ENCODE assay signal across 8 mouse cellular contexts in genomic region chr5:115491771-115492322, GRCm38 (mm10). TPM values are rescaled to one million over a fixed set of nuclear protein-coding genes. Genes with fewer than 3 reads are reported as not detected.
DNase-seq lines count a peak whose midpoint lies in the region; ATAC-seq and TF ChIP-seq lines count a peak whose summit lies in the region.

No protein-coding gene starts in this region.

- no peaks in the 10 kb centered on the region for H3K36me3 ChIP-seq in ES-E14 (ENCODE audit: control insufficient read depth, insufficient read depth, low read length, poor library complexity, severe bottlenecking)
- H3K36me3 ChIP-seq in forebrain, embryonic 14.5 days (ENCODE audit: control insufficient read depth, insufficient read depth, low read length) = no peaks in the 10 kb centered on the region
- no peaks in the 10 kb centered on the region for H3K36me3 ChIP-seq in limb, embryonic 14.5 days (ENCODE audit: control insufficient read depth, insufficient read depth, low read length)
- H3K36me3 ChIP-seq in midbrain, embryonic 14.5 days (ENCODE audit: control insufficient read depth, insufficient read depth, low read length) = no peaks in the 10 kb centered on the region

- peak overlapping the region; percentile 47 to 49 for H3K4me3 ChIP-seq in ES-E14 (ENCODE audit: insufficient read depth in 1 of 2, low read depth in 1 of 2, low read length in 2 of 2, poor library complexity in 1 of 2, severe bottlenecking in 1 of 2)
- H3K4me3 ChIP-seq in forebrain, embryonic 14.5 days (ENCODE audit: low read depth, low read length) = peak overlapping the region; percentile 7; the same call in 1 of the 2 replicates
- H3K4me3 ChIP-seq in limb, embryonic 14.5 days (replicated peaks; ENCODE audit: low read length) = peak overlapping the region; percentile 23
- H3K4me3 ChIP-seq in midbrain, embryonic 14.5 days (replicated peaks; ENCODE audit: low read depth, low read length) = peak overlapping the region; percentile 10

- peak overlapping the region; percentile 40 for H3K4me2 ChIP-seq in forebrain, embryonic 14.5 days (ENCODE audit: low read length)
- peak overlapping the region; percentile 56 for H3K4me2 ChIP-seq in limb, embryonic 14.5 days (replicated peaks; ENCODE audit: low read depth, low read length, severe bottlenecking)
- H3K4me2 ChIP-seq in midbrain, embryonic 14.5 days (ENCODE audit: low read length) = peak overlapping the region; percentile 53

- in situ Hi-C loops in ES-E14 (cut with MboI; ENCODE audit: low sequenced_read_pairs in 2 of 2, unreplicated experiment in 2 of 2) = no loop called here

- no peak for DNase-seq in ES-E14 (ENCODE audit: low read depth, low spot score)
- peak; percentile 68 for DNase-seq in adrenal gland, postnatal 25 days
- no peak for DNase-seq in forebrain, embryonic 14.5 days (ENCODE audit: low spot score)
- peak; percentile 71 for DNase-seq in limb, embryonic 14.5 days (ENCODE audit: low spot score)
- no peak for DNase-seq in midbrain, embryonic 14.5 days
- peak; percentile 33 for DNase-seq in thymus, postnatal 0 days (ENCODE audit: low spot score)
- no peak for DNase-seq in right cerebral cortex, postnatal 4 days

- no peak for ATAC-seq in forebrain, embryonic 14.5 days
- ATAC-seq in hematopoietic stem cell, adult 5-6 weeks (replicated peaks in 1 of 2; ENCODE audit: insufficient read depth in 1 of 2, low FRiP score in 2 of 2, low TSS enrichment in 1 of 2, low read depth in 1 of 2, poor library complexity in 2 of 2, severe bottlenecking in 2 of 2) = peak; percentile 5 to 6; a peak in 2 of 4 replicates
- ATAC-seq in limb, embryonic 14.5 days (ENCODE audit: low FRiP score, low read depth) = no peak
- ATAC-seq in midbrain, embryonic 14.5 days (ENCODE audit: low FRiP score, low TSS enrichment) = no peak

- peak overlapping the region; percentile 41 for H3K9ac ChIP-seq in ES-E14 (ENCODE audit: insufficient read depth, low read depth, low read length, poor library complexity, severe bottlenecking)
- H3K9ac ChIP-seq in forebrain, embryonic 14.5 days (ENCODE audit: low read length) = peak overlapping the region; percentile 41
- peak overlapping the region; percentile 36; the same call in 1 of the 2 replicates for H3K9ac ChIP-seq in limb, embryonic 14.5 days (ENCODE audit: low read depth, low read length, severe bottlenecking)
- H3K9ac ChIP-seq in midbrain, embryonic 14.5 days (replicated peaks; ENCODE audit: low read length) = peak overlapping the region; percentile 39

- no peaks in the 10 kb centered on the region for H3K27me3 ChIP-seq in forebrain, embryonic 14.5 days (replicated peaks; ENCODE audit: control insufficient read depth, insufficient read depth, low read length)
- H3K27me3 ChIP-seq in limb, embryonic 14.5 days (ENCODE audit: control insufficient read depth, insufficient read depth, low read length) = no peaks in the 10 kb centered on the region
- no peaks in the 10 kb centered on the region for H3K27me3 ChIP-seq in midbrain, embryonic 14.5 days (ENCODE audit: control insufficient read depth, insufficient read depth, low read length)

- H3K4me1 ChIP-seq in ES-E14 (ENCODE audit: control insufficient read depth in 2 of 2, insufficient read depth in 2 of 2, low read length in 2 of 2, poor library complexity in 1 of 2) = peaks cover 0 to 12% of the 10 kb centered on the region in 2 experiments; a peak in 1 of 4 replicates
- peaks cover 9% of the 10 kb centered on the region for H3K4me1 ChIP-seq in forebrain, embryonic 14.5 days (ENCODE audit: control insufficient read depth, insufficient read depth, low read length)
- peaks cover 22% of the 10 kb centered on the region for H3K4me1 ChIP-seq in limb, embryonic 14.5 days (ENCODE audit: control insufficient read depth, insufficient read depth, low read length)
- peaks cover 12% of the 10 kb centered on the region for H3K4me1 ChIP-seq in midbrain, embryonic 14.5 days (ENCODE audit: control insufficient read depth, insufficient read depth, low read length)

- H3K9me3 ChIP-seq in ES-E14 (ENCODE audit: control insufficient read depth, insufficient read depth, low read depth, low read length) = no peaks in the 10 kb centered on the region
- no peaks in the 10 kb centered on the region for H3K9me3 ChIP-seq in forebrain, embryonic 14.5 days (replicated peaks; ENCODE audit: control insufficient read depth, low read length)
- H3K9me3 ChIP-seq in limb, embryonic 14.5 days (ENCODE audit: control insufficient read depth, low read length) = no peaks in the 10 kb centered on the region
- H3K9me3 ChIP-seq in midbrain, embryonic 14.5 days (ENCODE audit: control insufficient read depth, low read length) = no peaks in the 10 kb centered on the region

- H3K27ac ChIP-seq in ES-E14 (ENCODE audit: insufficient read depth, low read depth, low read length, poor library complexity, severe bottlenecking) = peak overlapping the region; percentile 62
- no peak overlapping the region for H3K27ac ChIP-seq in forebrain, embryonic 14.5 days (ENCODE audit: low read depth, low read length)
- H3K27ac ChIP-seq in limb, embryonic 14.5 days (replicated peaks; ENCODE audit: low read depth, low read length) = peak overlapping the region; percentile 38; the same call in 1 of the 2 replicates
- H3K27ac ChIP-seq in midbrain, embryonic 14.5 days (replicated peaks; ENCODE audit: low read depth, low read length) = no peak overlapping the region

- WGBS in forebrain, embryonic 14.5 days = 4% methylated on average over 28 of the region's 28 CpGs
- 2% methylated on average over 28 of the region's 28 CpGs for WGBS in limb, embryonic 14.5 days
- 5% methylated on average over 28 of the region's 28 CpGs for WGBS in midbrain, embryonic 14.5 days

- TF ChIP-seq POLR2A in limb, embryonic 14.5 days (IDR thresholded peaks at IDR 0.05; ENCODE audit: borderline replicate concordance, extremely low read depth, insufficient read depth, insufficient read length) = no peak

TF ChIP-seq in ES-E14, 5 proteins besides CTCF, POLR2A, EP300 and RAD21:
- no peak for TF ChIP-seq HCFC1 (IDR thresholded peaks at IDR 0.05; ENCODE audit: borderline replicate concordance, insufficient read depth, low read length)
- TF ChIP-seq CHD2 (IDR thresholded peaks at IDR 0.05; ENCODE audit: low read depth, low read length) = no peak
- TF ChIP-seq ZNF384 (IDR thresholded peaks at IDR 0.05; ENCODE audit: low read depth, low read length) = no peak
- no peak for TF ChIP-seq MAFK (IDR thresholded peaks at IDR 0.05; ENCODE audit: insufficient read depth, low read depth, low read length)
- no peak for TF ChIP-seq ZC3H11A (IDR thresholded peaks at IDR 0.05; ENCODE audit: borderline replicate concordance, low read depth, low read length)

RNA-seq across cellular contexts. Expression of gene Sirt4, which starts 7.3 kb away (rescaled TPM):
- 15.3 and 25.7 TPM in 2 replicates for total RNA-seq in ES-E14 (2012; rRNA removed)
- total RNA-seq in adrenal gland, postnatal 25 days (2021) = 25.2 and 38.3 TPM in 2 replicates
- 19.5 and 24.3 TPM in 2 replicates for polyA plus RNA-seq in forebrain, embryonic 14.5 days (2014; fragmentation: Nextera tagmentation; extraction: Ambion mirVana)
- total RNA-seq in hematopoietic stem cell, adult 5-6 weeks (2017) = 6.0 and 10.4 TPM in 2 replicates
- polyA plus RNA-seq in limb, embryonic 14.5 days (2012; rRNA removed) = 69.2 and 82.4 TPM in 2 replicates
- 20.4 and 24.1 TPM in 2 replicates for polyA plus RNA-seq in limb, embryonic 14.5 days (2014; fragmentation: Nextera tagmentation; extraction: Ambion mirVana)
- 23.8 and 25.9 TPM in 2 replicates for polyA plus RNA-seq in midbrain, embryonic 14.5 days (2014; fragmentation: Nextera tagmentation; extraction: Ambion mirVana)
- polyA plus RNA-seq in thymus, postnatal 0 days (2015; fragmentation: Nextera tagmentation; extraction: Ambion mirVana) = 17.0 and 17.3 TPM in 2 replicates

RNA-seq across cellular contexts. Expression of gene Pxn, which starts 14.6 kb away (rescaled TPM):
- 25.5 and 29.4 TPM in 2 replicates for total RNA-seq in ES-E14 (2012; rRNA removed)
- total RNA-seq in adrenal gland, postnatal 25 days (2021) = 38.4 and 45.8 TPM in 2 replicates
- 7.5 and 9.8 TPM in 2 replicates for polyA plus RNA-seq in forebrain, embryonic 14.5 days (2014; fragmentation: Nextera tagmentation; extraction: Ambion mirVana)
- 57.2 and 118 TPM in 2 replicates for total RNA-seq in hematopoietic stem cell, adult 5-6 weeks (2017)
- 119 and 145 TPM in 2 replicates for polyA plus RNA-seq in limb, embryonic 14.5 days (2012; rRNA removed)
- polyA plus RNA-seq in limb, embryonic 14.5 days (2014; fragmentation: Nextera tagmentation; extraction: Ambion mirVana) = 25.0 and 26.3 TPM in 2 replicates
- polyA plus RNA-seq in midbrain, embryonic 14.5 days (2014; fragmentation: Nextera tagmentation; extraction: Ambion mirVana) = 10.9 and 11.3 TPM in 2 replicates
- polyA plus RNA-seq in thymus, postnatal 0 days (2015; fragmentation: Nextera tagmentation; extraction: Ambion mirVana) = 40.2 and 44.8 TPM in 2 replicates

RNA-seq across cellular contexts. Expression of gene Pla2g1b, which starts 25.8 kb away (rescaled TPM):
- total RNA-seq in ES-E14 (2012; rRNA removed) = 31.1 and 36.6 TPM in 2 replicates
- total RNA-seq in adrenal gland, postnatal 25 days (2021) = not detected in 2 replicates
- polyA plus RNA-seq in forebrain, embryonic 14.5 days (2014; fragmentation: Nextera tagmentation; extraction: Ambion mirVana) = not detected in 2 replicates
- not detected in 2 replicates for total RNA-seq in hematopoietic stem cell, adult 5-6 weeks (2017)
- polyA plus RNA-seq in limb, embryonic 14.5 days (2012; rRNA removed) = not detected in 2 replicates
- polyA plus RNA-seq in limb, embryonic 14.5 days (2014; fragmentation: Nextera tagmentation; extraction: Ambion mirVana) = not detected in 2 replicates
- polyA plus RNA-seq in midbrain, embryonic 14.5 days (2014; fragmentation: Nextera tagmentation; extraction: Ambion mirVana) = not detected in 2 replicates
- polyA plus RNA-seq in thymus, postnatal 0 days (2015; fragmentation: Nextera tagmentation; extraction: Ambion mirVana) = 0.99 TPM in 2 replicates

Comparison
In these comparisons a context has a peak if more than half of its experiments do, and no peak if none do; other contexts are left out.
1. DNase-seq: peak in adrenal gland, postnatal 25 days (single experiment), limb, embryonic 14.5 days (single experiment) and thymus, postnatal 0 days (single experiment); none in ES-E14 (single experiment), forebrain, embryonic 14.5 days (single experiment), midbrain, embryonic 14.5 days (single experiment) and right cerebral cortex, postnatal 4 days (single experiment).
2. H3K27ac ChIP-seq: peak in ES-E14 (single experiment) and limb, embryonic 14.5 days (single experiment); none in forebrain, embryonic 14.5 days (single experiment) and midbrain, embryonic 14.5 days (single experiment).
3. ATAC-seq: peak in hematopoietic stem cell, adult 5-6 weeks (2 of 2); none in forebrain, embryonic 14.5 days (single experiment), limb, embryonic 14.5 days (single experiment) and midbrain, embryonic 14.5 days (single experiment).
4. Peak in every context shown above with its lines, with median percentiles within 50 percentile points of each other: H3K4me3 ChIP-seq, H3K9ac ChIP-seq and H3K4me2 ChIP-seq.